Mouse (Mus musculus): Measurements from ENCODE around the gene Iqcf1. TPM values are rescaled to one million over a fixed set of nuclear protein-coding genes. Genes with fewer than 3 reads are reported as not detected.
A peak's percentile ranks its signal among the peaks of the same experiment; 100 is the strongest.

Iqcf1 gene
- polyA plus RNA-seq, 1 experiment from 2014 or later = not detected

DNA sequence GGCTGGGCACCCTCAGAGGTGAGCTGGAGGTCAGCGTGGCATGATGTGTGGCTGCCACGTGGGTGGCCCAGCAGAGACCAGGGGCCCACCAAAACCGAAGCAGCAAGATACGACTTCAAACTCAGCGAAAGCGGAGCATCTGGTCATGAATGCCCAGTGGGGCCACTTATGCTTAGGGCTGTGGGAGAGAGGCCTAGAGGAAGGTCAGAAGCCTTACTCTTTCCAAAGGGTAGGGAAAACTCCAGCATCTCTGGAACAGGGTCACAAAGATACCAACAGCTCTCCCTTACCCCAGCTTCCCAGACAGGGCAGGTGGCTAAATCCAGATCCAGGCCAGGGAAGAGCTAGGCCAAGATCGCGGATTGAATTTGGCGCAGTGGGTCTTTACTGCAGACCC, 42.6 kb upstream of the Iqcf1 start:
- Histone ChIP-seq H3K27ac (replicated peaks) (peak overlapping the region; percentile 92), H3K9ac (peak overlapping the region; percentile 96), H3K27me3 (no peaks in the 10 kb centered on the region), H3K4me1 (replicated peaks) (peaks cover 75% of the 10 kb centered on the region), H3K4me2 (peak overlapping the region; percentile 100), H3K36me3 (peaks cover 40% of the 10 kb centered on the region), H3K9me3 (no peaks in the 10 kb centered on the region), H3K4me3 (peak overlapping the region; percentile 80)
- WGBS = 31% methylated on average over 9 of the region's 9 CpGs
- no peak for ATAC-seq (ENCODE audit: low read depth)

DNA sequence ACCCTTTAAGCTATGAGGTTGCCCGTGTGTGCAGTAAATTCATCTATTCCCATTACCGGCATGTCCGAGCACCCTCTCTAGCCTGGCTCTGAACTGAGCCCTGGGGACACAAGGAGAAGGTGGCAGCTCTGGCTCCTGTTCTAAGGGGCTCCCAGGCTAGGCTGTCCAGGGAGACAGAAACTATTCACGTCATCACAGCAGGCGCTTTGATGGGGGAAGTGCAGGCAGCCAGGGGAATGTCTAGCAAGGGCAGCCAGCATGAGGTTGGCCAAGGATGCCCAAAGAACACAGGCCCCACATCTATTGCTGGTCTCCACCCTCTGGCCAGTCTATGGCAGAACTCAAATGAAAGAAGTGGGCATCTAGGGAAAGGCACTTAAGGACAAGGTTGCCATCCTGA, 41.8 kb upstream of the Iqcf1 start:
- Histone ChIP-seq H3K27me3 (no peaks in the 10 kb centered on the region), H3K4me2 (peak overlapping the region; percentile 100), H3K9ac (peak overlapping the region; percentile 96), H3K4me3 (peak overlapping the region; percentile 80), H3K36me3 (peaks cover 47% of the 10 kb centered on the region), H3K4me1 (replicated peaks) (peaks cover 67% of the 10 kb centered on the region), H3K27ac (replicated peaks) (peak overlapping the region; percentile 92), H3K9me3 (no peaks in the 10 kb centered on the region)
- WGBS = 40% methylated on average over 5 of the region's 5 CpGs
- no peak for ATAC-seq (ENCODE audit: low read depth)

DNA sequence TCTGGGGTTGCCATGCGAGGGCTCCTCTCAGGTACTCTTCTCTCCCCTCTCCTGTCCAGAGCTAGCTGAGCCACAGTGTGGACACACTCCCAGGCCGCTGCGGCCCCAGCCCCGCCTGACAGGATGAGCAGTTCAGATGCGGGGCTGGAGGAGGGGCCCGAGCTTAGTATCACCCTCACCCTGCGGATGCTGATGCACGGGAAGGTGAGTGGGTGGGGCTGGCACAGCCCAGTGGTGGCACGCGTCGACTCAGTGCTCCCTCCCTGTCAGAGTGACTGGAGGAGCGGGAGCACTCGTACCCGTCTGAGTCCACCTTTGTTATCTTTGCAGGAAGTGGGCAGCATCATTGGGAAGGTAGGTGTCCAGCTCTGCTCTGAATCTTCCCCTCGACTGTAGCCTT, 39.8 kb upstream of the Iqcf1 start:
- Histone ChIP-seq H3K9me3 (no peaks in the 10 kb centered on the region), H3K27ac (replicated peaks) (no peak overlapping the region), H3K9ac (0 out of 2 replicates have a peak overlapping the region, but pooled peaks have one; percentile 38), H3K36me3 (peaks cover 61% of the 10 kb centered on the region), H3K4me1 (replicated peaks) (peaks cover 72% of the 10 kb centered on the region), H3K4me3 (no peak overlapping the region), H3K4me2 (no peak overlapping the region), H3K27me3 (0 out of 2 replicates have a peak, but pooled peaks cover 6% of the 10 kb centered on the region)
- ATAC-seq (ENCODE audit: low read depth) = no peak
- 84% methylated on average over 15 of the region's 15 CpGs for WGBS

DNA sequence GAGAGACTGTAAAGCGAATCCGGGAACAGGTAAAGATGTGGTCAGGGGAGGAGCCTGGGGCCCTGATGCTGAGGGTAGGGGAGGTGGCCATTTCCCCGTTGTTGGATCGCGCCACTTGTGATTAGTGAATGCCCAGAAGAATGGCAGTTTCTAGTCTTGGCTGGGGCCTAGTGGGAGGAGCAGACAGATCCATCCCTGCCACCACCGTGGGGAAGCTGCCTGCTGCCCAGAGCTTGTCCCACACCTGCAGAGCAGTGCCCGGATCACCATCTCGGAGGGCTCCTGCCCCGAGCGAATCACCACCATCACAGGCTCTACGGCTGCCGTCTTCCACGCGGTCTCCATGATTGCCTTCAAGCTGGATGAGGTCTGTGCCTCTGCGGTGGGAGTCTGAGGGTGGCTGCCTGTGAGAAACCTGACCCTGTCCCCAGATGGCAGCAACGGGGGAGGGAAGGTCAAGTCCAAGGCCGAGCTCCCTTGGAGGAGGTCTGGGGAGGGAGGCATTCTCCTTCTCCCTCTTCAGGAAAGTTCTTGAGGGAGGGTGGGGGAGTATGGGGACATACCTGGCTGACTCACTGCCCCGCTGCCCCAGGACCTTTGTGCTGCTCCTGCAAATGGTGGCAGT, 39.3 kb upstream of the Iqcf1 start:
- H3K4me3 ChIP-seq = no peak overlapping the region
- peaks cover 72% of the 10 kb centered on the region for H3K4me1 ChIP-seq (replicated peaks)
- 0 out of 2 replicates have a peak, but pooled peaks cover 6% of the 10 kb centered on the region for H3K27me3 ChIP-seq
- WGBS = 81% methylated on average over 18 of the region's 18 CpGs
- no peaks in the 10 kb centered on the region for H3K9me3 ChIP-seq
- H3K4me2 ChIP-seq = no peak overlapping the region
- H3K36me3 ChIP-seq = peaks cover 61% of the 10 kb centered on the region
- H3K9ac ChIP-seq = 0 out of 2 replicates have a peak overlapping the region, but pooled peaks have one; percentile 31
- no peak overlapping the region for H3K27ac ChIP-seq (replicated peaks)
- ATAC-seq (ENCODE audit: low read depth) = no peak

DNA sequence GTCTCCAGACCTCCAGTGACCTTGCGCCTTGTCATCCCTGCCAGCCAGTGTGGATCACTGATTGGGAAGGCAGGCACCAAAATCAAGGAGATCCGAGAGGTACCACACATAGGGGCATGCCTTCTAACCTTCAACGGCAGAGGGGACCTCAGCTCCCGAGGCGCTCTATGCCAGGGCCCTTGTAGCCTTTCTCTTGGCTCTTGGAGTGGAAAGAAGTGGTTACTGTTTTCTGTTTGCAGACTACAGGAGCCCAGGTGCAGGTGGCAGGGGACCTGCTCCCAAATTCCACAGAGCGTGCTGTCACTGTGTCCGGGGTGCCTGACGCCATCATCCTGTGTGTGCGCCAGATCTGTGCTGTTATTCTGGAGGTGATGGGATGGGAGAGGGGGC, 38.7 kb upstream of the Iqcf1 start:
- no peak for ATAC-seq (ENCODE audit: low read depth)
- no peaks in the 10 kb centered on the region for H3K9me3 ChIP-seq
- peaks cover 61% of the 10 kb centered on the region for H3K36me3 ChIP-seq
- H3K4me2 ChIP-seq = no peak overlapping the region
- 91% methylated on average over 9 of the region's 9 CpGs for WGBS
- 0 out of 2 replicates have a peak overlapping the region, but pooled peaks have one; percentile 31 for H3K9ac ChIP-seq
- peaks cover 72% of the 10 kb centered on the region for H3K4me1 ChIP-seq (replicated peaks)
- H3K27ac ChIP-seq (replicated peaks) = no peak overlapping the region
- H3K4me3 ChIP-seq = no peak overlapping the region
- H3K27me3 ChIP-seq = 0 out of 2 replicates have a peak, but pooled peaks cover 6% of the 10 kb centered on the region

DNA sequence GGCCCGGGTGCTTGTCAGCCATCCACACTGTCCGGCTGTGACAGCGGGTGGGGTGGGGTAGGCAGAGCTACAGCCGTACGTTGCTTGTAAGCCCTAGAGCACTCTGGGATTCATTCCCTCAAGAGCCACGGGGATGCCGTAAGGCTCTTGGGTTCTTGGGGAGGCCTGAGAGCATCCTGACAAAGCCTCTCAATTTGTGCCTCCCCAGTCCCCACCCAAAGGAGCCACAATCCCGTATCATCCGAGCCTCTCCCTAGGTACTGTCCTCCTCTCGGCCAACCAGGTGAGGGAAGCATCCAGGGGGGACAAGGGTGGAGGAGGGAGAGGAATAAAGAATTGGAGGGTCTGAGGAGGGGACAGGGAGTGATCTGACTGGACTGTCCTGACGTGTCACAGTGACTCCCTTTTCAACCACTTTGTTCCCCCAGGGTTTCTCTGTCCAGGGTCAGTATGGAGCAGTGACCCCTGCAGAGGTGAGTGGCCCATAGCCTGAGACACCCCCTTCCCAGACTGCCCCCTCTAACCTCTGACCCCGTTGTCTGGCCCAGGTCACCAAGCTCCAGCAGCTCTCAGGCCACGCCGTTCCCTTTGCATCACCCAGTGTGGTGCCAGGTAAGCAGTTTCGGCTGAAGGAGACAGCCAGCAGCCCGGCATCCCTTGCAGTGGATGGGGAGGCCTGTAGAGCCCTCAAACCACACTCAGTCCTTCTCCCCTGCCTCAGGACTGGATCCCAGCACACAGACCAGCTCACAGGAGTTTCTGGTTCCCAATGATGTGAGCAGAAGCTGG, 37.9 kb upstream of the Iqcf1 start:
- Histone ChIP-seq H3K27me3 (0 out of 2 replicates have a peak, but pooled peaks cover 6% of the 10 kb centered on the region), H3K9me3 (no peaks in the 10 kb centered on the region), H3K27ac (replicated peaks) (no peak overlapping the region), H3K36me3 (peaks cover 61% of the 10 kb centered on the region), H3K9ac (no peak overlapping the region), H3K4me3 (no peak overlapping the region), H3K4me2 (no peak overlapping the region), H3K4me1 (replicated peaks) (peaks cover 65% of the 10 kb centered on the region)
- ATAC-seq (ENCODE audit: low read depth) = no peak
- 87% methylated on average over 16 of the region's 16 CpGs for WGBS

DNA sequence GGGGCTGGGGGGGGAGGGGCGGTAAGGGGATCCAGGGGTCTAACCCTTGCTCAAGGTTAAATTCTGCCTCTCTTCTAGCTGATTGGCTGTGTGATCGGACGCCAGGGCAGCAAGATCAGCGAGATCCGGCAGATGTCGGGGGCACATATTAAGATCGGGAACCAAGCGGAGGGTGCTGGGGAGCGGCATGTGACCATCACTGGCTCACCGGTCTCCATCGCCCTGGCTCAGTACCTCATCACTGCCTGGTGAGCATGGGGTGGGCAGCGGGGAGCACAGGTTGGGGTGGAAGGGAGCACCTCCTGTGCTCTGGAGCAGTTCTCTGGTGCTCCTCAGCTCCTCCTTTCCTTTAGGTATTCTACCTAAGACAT, 37.4 kb upstream of the Iqcf1 start:
- ATAC-seq (ENCODE audit: low read depth) = no peak
- WGBS = 92% methylated on average over 12 of the region's 12 CpGs
- Histone ChIP-seq H3K9me3 (no peaks in the 10 kb centered on the region), H3K36me3 (peaks cover 59% of the 10 kb centered on the region), H3K9ac (no peak overlapping the region), H3K27ac (replicated peaks) (no peak overlapping the region), H3K4me1 (replicated peaks) (peaks cover 59% of the 10 kb centered on the region), H3K27me3 (0 out of 2 replicates have a peak, but pooled peaks cover 6% of the 10 kb centered on the region), H3K4me2 (no peak overlapping the region), H3K4me3 (no peak overlapping the region)

DNA sequence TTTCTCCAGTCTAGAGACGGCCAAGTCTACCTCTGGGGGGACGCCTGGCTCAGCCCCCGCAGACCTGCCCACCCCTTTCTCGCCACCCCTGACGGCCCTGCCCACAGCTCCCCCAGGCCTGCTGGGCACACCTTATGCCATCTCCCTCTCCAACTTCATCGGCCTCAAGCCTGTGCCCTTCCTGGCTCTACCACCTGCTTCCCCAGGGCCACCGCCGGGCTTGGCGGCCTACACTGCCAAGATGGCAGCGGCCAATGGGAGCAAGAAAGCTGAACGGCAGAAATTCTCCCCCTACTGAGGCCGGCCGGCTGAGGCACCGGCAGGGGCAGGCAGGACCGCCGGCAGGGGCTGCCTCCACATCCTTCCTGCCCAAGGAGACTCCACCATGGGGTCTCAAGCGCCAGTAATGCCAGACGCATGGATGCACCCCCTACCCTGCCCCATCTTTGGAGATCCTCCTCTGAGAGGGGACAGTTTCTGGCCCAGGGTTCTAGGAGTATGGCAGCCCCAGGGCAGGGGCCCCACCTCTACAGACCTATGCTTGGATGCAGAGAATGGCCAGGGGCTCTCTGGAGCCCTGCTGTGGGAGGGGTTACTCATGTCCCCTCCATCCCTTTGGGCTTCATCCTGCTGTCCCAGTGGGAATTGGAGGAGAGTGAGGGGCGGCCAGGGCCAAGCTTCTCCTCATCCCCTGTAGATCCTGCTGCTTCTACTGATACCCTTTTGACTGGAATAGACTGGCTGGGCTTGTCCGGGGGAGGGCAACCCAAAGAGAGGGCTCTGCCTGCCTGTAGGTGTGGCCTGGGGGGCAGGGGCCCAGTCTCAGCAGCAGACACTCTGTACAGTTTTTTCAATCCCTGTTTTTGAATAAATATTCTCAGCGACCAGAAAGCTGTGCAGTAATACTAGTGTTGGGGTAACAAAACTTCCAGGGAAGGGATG, 36.4 kb upstream of the Iqcf1 start:
- Histone ChIP-seq H3K9ac (0 out of 2 replicates have a peak overlapping the region, but pooled peaks have one; percentile 82), H3K27me3 (0 out of 2 replicates have a peak, but pooled peaks cover 6% of the 10 kb centered on the region), H3K4me2 (no peak overlapping the region), H3K36me3 (peaks cover 53% of the 10 kb centered on the region), H3K4me3 (no peak overlapping the region), H3K9me3 (no peaks in the 10 kb centered on the region), H3K27ac (replicated peaks) (no peak overlapping the region; the same call in 1 of the 2 replicates), H3K4me1 (replicated peaks) (peaks cover 50% of the 10 kb centered on the region)
- no peak for ATAC-seq (ENCODE audit: low read depth)
- WGBS = 81% methylated on average over 21 of the region's 21 CpGs

DNA sequence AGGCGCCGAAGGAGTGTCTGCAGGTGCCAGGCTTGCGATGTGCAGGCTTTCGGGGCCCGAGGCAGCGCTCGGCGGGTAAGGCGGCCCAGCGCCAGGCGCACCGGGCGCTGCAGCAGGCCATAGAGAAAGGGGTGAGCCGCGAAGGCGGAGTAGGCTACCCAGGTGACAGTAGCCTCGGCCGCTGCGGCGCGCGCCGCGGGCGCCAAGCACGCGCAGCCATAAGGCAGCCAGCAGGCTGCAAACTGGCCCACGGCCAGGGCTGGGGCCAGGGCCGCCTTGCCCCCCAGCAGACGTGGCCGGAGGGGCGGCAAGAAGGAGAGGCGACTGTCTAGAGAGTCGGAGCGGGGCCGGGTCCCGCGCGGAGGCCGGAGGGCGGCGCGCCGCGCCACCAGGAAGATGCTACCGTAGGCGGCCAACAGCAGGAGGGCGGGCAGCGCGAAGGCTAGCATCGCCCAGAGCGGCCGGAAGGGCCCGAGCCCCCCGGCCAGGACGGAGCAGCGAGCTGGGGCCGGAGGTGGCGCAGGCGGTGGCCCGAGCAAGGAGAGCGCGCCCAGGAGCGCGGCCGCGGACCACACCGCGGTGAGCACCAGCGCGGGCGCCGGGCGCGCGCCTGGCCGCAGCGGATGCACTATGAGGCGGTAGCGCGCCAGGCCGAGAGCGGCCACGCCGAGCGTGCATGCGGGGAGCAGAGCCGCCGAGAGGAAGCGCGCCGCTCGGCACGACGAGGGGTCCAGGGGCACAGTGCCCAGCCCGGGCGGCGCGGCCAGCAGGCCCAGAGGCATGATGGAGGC, 34.8 kb upstream of the Iqcf1 start:
- Histone ChIP-seq H3K36me3 (peaks cover 42% of the 10 kb centered on the region), H3K4me1 (replicated peaks) (peaks cover 35% of the 10 kb centered on the region), H3K9ac (peak overlapping the region; percentile 82), H3K9me3 (no peaks in the 10 kb centered on the region), H3K4me3 (peak overlapping the region; percentile 51), H3K4me2 (peak overlapping the region; percentile 89), H3K27me3 (0 out of 2 replicates have a peak, but pooled peaks cover 6% of the 10 kb centered on the region), H3K27ac (replicated peaks) (peak overlapping the region; percentile 90)
- peak; percentile 80 for ATAC-seq (ENCODE audit: low read depth)
- 1% methylated on average over 98 of the region's 99 CpGs for WGBS

DNA sequence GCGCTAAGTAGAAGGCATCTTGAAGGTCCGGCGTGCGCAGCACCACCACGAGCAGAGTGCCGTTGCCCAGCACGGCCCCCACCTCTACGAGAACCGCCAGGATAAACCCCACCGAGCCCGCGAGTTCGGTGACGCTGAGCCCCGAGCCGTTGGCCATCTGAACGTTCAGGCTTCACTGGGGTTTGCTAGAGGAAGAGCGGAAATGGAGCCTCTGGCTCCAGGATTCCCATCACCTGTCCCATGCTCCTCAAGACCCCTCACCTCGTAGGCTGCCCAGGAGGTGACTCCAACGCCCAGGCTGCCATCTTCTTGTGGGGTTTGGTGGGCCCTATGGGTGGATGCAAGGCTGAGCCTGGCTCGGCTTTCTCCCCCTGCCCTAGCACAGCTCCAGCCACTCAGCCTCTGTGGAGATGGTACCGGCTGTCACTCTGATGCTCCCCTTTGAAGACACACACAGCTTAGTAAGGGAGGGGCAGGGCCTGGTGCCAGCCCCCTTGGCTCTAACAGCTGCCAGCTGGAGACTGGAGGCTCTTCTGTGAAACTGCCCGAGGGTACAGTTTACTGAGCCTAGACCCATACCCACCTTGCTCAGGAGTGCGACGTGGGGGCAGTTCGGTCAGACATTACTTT, 34.1 kb upstream of the Iqcf1 start, which contains the start of gene Gpr62:
TSS of gene Gpr62 (minus strand) at position 368 of the 630 bp plus-strand sequence.
- whole genome bisulfite sequencing = 23% methylated on average over 26 of the region's 26 CpGs

More for the DNA sequence above, 34.1 kb upstream of the Iqcf1 start, which contains the start of gene Gpr62:
- Histone ChIP-seq H3K9ac (peak within 1 kb of the TSS; percentile 82), H3K27me3 (0 out of 2 replicates have a peak, but pooled peaks cover 6% of the 10 kb centered on the region), H3K27ac (replicated peaks) (peak within 1 kb of the TSS; percentile 90), H3K4me2 (peak within 1 kb of the TSS; percentile 89), H3K4me1 (replicated peaks) (peaks cover 28% of the 10 kb centered on the region), H3K36me3 (peaks cover 34% of the 10 kb centered on the region), H3K4me3 (peak within 1 kb of the TSS; percentile 51), H3K9me3 (no peaks in the 10 kb centered on the region)
- peak; percentile 64 for ATAC-seq (ENCODE audit: low read depth)
